Mouse (Mus musculus) heart, embryonic 12.5 days (tissue): Measurements from ENCODE around the gene Lrp11. TPM values are rescaled to one million over a fixed set of nuclear protein-coding genes. Genes with fewer than 3 reads are reported as not detected.

Experiments
- ATAC-seq: fragments of 200-750 bp; cut with Nextera tagmentation; 2 replicates; pipeline ENCODE4 v1.8.0; 2017; ENCODE audit warnings: moderate TSS enrichment, moderate library complexity; ENCODE audit not compliant: insufficient number of reproducible peaks, low FRiP score
- H3K27ac ChIP-seq: fragments of 300-500 bp; sonication (generic); 2 replicates; pipeline ENCODE4 v1.5.1; 2016; ENCODE audit warnings: mild to moderate bottlenecking, moderate library complexity; ENCODE audit not compliant: poor library complexity, severe bottlenecking
- H3K27me3 ChIP-seq: fragments of 300-500 bp; sonication (generic); replicated peaks from 2 replicates; pipeline ENCODE4 v1.6.1; 2016; ENCODE audit warnings: mild to moderate bottlenecking, moderate library complexity
- H3K36me3 ChIP-seq: fragments of 300-500 bp; sonication (generic); 2 replicates; pipeline ENCODE4 v1.6.1; 2016; ENCODE audit warnings: mild to moderate bottlenecking, moderate library complexity
- H3K4me1 ChIP-seq: fragments of 300-500 bp; sonication (generic); replicated peaks from 2 replicates; pipeline ENCODE4 v1.6.1; 2016; ENCODE audit warnings: mild to moderate bottlenecking
- H3K4me2 ChIP-seq: fragments of 300-500 bp; sonication (generic); 2 replicates; pipeline ENCODE4 v1.6.1; 2016; ENCODE audit warnings: mild to moderate bottlenecking, moderate library complexity
- H3K4me3 ChIP-seq: fragments of 300-500 bp; sonication (generic); 2 replicates; pipeline ENCODE4 v1.5.1; 2016; ENCODE audit warnings: mild to moderate bottlenecking
- H3K9ac ChIP-seq: fragments of 300-500 bp; sonication (generic); 2 replicates; pipeline ENCODE4 v1.6.1; 2016; ENCODE audit warnings: mild to moderate bottlenecking, moderate library complexity
- H3K9me3 ChIP-seq: fragments of 300-500 bp; sonication (generic); replicated peaks from 2 replicates; pipeline ENCODE4 v1.6.1; 2016; ENCODE audit warnings: mild to moderate bottlenecking, moderate library complexity
- WGBS: fragments of 180-500 bp; shearing (Covaris S2); methylation state at CpG from one replicate; pipeline ENCODE4 v1.1.7; 2016; 5-methylcytosine and 5-hydroxymethylcytosine counted together
- polyA plus RNA-seq: library from polyadenylated mRNA; unstranded; fragments of >200 nt; fragmentation: Nextera tagmentation; extraction: Ambion mirVana; gene quantifications from 2 replicates; pipeline ENCODE4 v1.2.1, GENCODE M21; 2016

Gene Lrp11
- 3.2 and 3.9 TPM in 2 replicates for polyA plus RNA-seq

GRCm38 (mm10) chr10:7589592-7590233 is at the start of gene Lrp11:
Lrp11 (plus strand) TSS chr10:7589800.
- Histone ChIP-seq H3K4me2 (peak within 1 kb of the TSS; percentile 100), H3K4me1 (peaks cover 7% of the 10 kb centered on the region), H3K9ac (peak within 1 kb of the TSS; percentile 72), H3K9me3 (no peaks in the 10 kb centered on the region), H3K27ac (no peak within 1 kb of the TSS; the same call in 1 of the 2 replicates), H3K4me3 (peak within 1 kb of the TSS; percentile 78), H3K27me3 (peaks cover 25% of the 10 kb centered on the region), H3K36me3 (no peaks in the 10 kb centered on the region)
- ATAC-seq = peak; percentile 93
- WGBS = under 1% methylated on average over 76 of the region's 76 CpGs

DNA sequence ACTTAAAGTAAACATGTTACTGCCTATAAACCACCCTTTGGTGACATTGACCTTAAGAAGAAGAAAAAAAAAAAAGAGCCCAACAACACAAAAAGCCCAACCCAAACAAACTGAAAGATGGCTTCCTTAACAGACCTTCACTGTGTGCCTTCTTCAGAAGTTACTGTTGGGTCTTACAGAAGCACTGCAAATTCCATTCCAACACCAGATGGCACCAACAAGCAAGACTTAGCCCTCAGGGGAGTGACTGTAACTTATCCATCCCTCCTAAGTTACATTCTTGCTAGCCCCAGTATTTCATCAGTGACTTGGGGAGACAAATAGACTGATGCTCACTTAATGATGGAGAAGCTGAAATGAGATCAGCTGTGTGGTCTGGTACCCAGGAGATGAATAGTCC is 11.6 kb upstream of the Lrp11 start:
- Histone ChIP-seq H3K4me1 (peaks cover 7% of the 10 kb centered on the region), H3K4me2 (no peak overlapping the region), H3K4me3 (no peak overlapping the region), H3K9me3 (no peaks in the 10 kb centered on the region), H3K36me3 (no peaks in the 10 kb centered on the region), H3K27me3 (no peaks in the 10 kb centered on the region), H3K9ac (no peak overlapping the region), H3K27ac (no peak overlapping the region)
- ATAC-seq = no peak

DNA sequence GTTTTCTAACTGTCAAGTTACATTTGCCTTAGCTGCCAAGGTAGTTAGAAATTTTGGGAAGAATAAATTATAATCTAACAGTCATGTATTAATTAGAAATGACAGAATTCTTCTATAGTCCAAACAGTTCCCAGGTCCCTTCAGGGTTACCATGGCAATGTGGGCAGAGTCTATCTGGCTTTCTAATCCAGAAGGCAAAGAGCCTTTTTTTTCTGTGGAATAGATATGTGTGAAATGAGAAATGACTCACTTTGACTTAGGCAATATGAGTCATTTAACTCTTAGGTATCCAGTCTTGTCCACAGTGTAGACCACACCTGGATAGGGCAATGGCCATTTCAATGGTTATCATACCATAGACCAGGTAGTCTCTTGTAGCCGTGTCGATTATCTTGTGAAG is 8.2 kb upstream of the Lrp11 start:
- H3K9me3 ChIP-seq = no peaks in the 10 kb centered on the region
- WGBS = 82% methylated on average over 2 of the region's 2 CpGs
- H3K27ac ChIP-seq = no peak overlapping the region
- no peak for ATAC-seq
- no peak overlapping the region for H3K9ac ChIP-seq
- no peaks in the 10 kb centered on the region for H3K36me3 ChIP-seq
- H3K4me2 ChIP-seq = no peak overlapping the region
- H3K4me1 ChIP-seq = peaks cover 10% of the 10 kb centered on the region
- peaks cover 8% of the 10 kb centered on the region; the same call in 1 of the 2 replicates for H3K27me3 ChIP-seq
- no peak overlapping the region for H3K4me3 ChIP-seq

- Histone ChIP-seq H3K36me3 (no peaks in the 10 kb centered on the region), H3K9me3 (no peaks in the 10 kb centered on the region), H3K9ac (no peak overlapping the region), H3K4me2 (no peak overlapping the region; the same call in 1 of the 2 replicates), H3K4me3 (no peak overlapping the region), H3K27me3 (peaks cover 8% of the 10 kb centered on the region; the same call in 1 of the 2 replicates), H3K4me1 (peaks cover 10% of the 10 kb centered on the region), H3K27ac (no peak overlapping the region)
- WGBS = 29% methylated on average over 11 of the region's 11 CpGs
- no peak for ATAC-seq
Observed at GRCm38 (mm10) chr10:7582157-7582890, 7.3 kb upstream of the Lrp11 start.

DNA sequence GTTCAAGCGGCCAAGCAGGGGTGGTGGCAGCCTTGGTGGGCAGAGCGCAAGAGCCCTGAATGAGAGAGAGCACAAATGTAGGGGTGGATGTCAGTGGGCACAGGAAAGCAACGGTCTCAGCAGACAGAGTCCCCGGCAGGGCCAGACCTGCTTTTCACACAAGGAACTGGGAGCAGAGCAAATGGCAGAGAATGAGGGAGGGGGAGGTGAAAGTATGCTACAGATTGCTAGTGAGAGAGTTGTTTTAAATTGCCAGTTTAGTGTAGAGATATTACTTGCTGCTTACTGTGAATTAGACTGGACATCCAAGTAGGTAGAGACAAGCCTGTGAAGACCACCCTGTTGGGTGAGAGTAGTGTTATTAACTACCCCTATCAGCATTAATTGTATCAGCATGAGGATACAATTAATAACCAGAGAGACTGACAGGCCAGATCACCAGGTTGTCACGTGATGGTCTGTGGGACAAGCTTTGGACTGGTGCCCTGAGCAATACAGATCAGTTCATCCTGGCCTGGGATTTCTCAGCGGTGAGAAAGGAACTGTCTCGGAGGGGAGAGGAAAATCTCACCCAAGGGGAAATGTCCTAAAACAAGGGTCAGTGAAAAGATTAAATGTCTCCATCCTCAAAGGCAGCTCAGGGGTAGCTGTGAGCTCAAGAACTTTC is 6.6 kb upstream of the Lrp11 start:
- no peak overlapping the region for H3K9ac ChIP-seq
- H3K4me1 ChIP-seq = peaks cover 10% of the 10 kb centered on the region
- peaks cover 8% of the 10 kb centered on the region; the same call in 1 of the 2 replicates for H3K27me3 ChIP-seq
- no peaks in the 10 kb centered on the region for H3K9me3 ChIP-seq
- WGBS = 39% methylated on average over 7 of the region's 7 CpGs
- no peak for ATAC-seq
- H3K4me2 ChIP-seq = no peak overlapping the region
- H3K36me3 ChIP-seq = no peaks in the 10 kb centered on the region
- no peak overlapping the region for H3K27ac ChIP-seq
- no peak overlapping the region for H3K4me3 ChIP-seq

DNA sequence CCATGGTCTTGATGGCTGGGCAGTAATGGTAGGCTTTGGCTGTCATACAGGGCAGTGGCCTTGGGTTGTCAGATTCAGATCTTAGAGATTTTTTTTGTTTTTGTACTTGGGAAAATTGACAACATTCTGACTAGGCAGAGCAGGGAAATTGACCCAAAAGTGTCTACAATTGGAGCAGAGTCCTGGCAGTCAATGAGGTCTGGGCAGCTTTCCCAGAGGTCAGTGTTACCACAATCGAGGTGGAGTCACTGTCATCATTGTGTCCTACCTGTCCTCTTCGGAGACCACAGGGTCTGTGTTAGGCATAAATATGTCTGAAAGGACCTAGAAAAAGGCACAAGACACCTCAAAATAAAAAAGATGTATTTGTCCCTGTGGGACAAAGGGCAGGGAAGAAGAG is 2.8 kb upstream of the Lrp11 start:
- no peak for ATAC-seq
- no peaks in the 10 kb centered on the region for H3K9me3 ChIP-seq
- 59% methylated on average over 2 of the region's 2 CpGs for WGBS
- no peak overlapping the region for H3K4me3 ChIP-seq
- no peak overlapping the region for H3K9ac ChIP-seq
- H3K27ac ChIP-seq = no peak overlapping the region
- H3K4me2 ChIP-seq = no peak overlapping the region
- peaks cover 17% of the 10 kb centered on the region for H3K27me3 ChIP-seq
- H3K4me1 ChIP-seq = peaks cover 17% of the 10 kb centered on the region
- no peaks in the 10 kb centered on the region for H3K36me3 ChIP-seq

DNA sequence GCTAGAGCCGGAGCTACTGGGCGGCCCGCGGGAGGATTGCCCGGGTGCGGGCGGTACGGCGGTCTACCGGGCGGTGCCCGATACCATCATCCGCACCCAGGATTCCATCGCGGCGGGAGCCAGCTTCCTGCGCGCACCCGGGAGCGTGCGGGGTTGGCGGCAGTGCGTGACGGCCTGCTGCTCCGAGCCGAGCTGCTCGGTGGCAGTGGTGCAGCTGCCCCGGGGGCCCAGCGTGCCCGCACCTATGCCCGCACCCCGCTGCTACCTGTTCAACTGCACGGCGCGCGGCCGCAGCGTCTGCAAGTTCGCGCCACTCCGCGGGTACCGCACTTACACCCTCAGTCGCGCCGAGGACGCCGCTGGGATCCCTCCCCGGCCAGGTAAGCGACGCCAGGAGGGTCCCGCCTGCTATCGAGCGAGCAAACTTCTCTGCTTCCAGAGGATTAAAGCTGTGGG is 662 bp downstream of the Lrp11 start:
- under 1% methylated on average over 54 of the region's 54 CpGs for WGBS
- no peak overlapping the region for H3K27ac ChIP-seq
- no peak for ATAC-seq

GRCm38 (mm10) chr10:7590792-7591191 is 1.2 kb downstream of the Lrp11 start:
- 8% methylated on average over 8 of the region's 8 CpGs for WGBS
- Histone ChIP-seq H3K9ac (peak overlapping the region; percentile 72), H3K27me3 (peaks cover 23% of the 10 kb centered on the region), H3K4me1 (peaks cover 7% of the 10 kb centered on the region), H3K4me2 (peak overlapping the region; percentile 100), H3K4me3 (peak overlapping the region; percentile 78), H3K36me3 (no peaks in the 10 kb centered on the region), H3K27ac (no peak overlapping the region), H3K9me3 (no peaks in the 10 kb centered on the region)
- ATAC-seq = no peak

More for the DNA sequence above, 662 bp downstream of the Lrp11 start:
- peaks cover 7% of the 10 kb centered on the region for H3K4me1 ChIP-seq
- H3K9me3 ChIP-seq = no peaks in the 10 kb centered on the region
- peak overlapping the region; percentile 78 for H3K4me3 ChIP-seq
- H3K27me3 ChIP-seq = peaks cover 25% of the 10 kb centered on the region
- no peaks in the 10 kb centered on the region for H3K36me3 ChIP-seq
- peak overlapping the region; percentile 72 for H3K9ac ChIP-seq
- peak overlapping the region; percentile 100 for H3K4me2 ChIP-seq

DNA sequence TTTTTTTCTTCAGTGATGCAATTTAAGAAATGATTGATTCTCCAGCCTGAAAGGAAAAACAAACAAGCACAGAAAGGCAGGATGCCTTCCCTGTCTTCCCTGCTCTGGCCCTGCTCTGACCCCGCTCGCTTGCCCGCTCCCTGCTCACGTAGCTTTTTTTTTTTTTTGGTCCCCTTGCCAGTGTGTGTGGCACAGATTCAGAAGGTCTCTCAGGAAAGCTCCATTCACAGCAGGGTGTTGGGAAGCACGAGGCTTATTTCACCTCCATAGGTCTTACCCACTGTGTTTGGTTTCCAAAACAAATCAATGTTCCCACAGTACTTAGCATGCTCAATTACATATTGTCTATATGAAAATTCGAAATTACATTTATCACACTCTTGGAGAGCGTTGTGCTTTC is 5.2 kb downstream of the Lrp11 start:
- no peak overlapping the region for H3K4me2 ChIP-seq
- H3K9ac ChIP-seq = no peak overlapping the region
- ATAC-seq = no peak
- no peak overlapping the region for H3K27ac ChIP-seq
- H3K36me3 ChIP-seq = no peaks in the 10 kb centered on the region
- 40% methylated on average over 7 of the region's 7 CpGs for WGBS
- no peak overlapping the region for H3K4me3 ChIP-seq
- no peaks in the 10 kb centered on the region for H3K9me3 ChIP-seq
- peaks cover 17% of the 10 kb centered on the region for H3K27me3 ChIP-seq
- peaks cover 7% of the 10 kb centered on the region for H3K4me1 ChIP-seq

DNA sequence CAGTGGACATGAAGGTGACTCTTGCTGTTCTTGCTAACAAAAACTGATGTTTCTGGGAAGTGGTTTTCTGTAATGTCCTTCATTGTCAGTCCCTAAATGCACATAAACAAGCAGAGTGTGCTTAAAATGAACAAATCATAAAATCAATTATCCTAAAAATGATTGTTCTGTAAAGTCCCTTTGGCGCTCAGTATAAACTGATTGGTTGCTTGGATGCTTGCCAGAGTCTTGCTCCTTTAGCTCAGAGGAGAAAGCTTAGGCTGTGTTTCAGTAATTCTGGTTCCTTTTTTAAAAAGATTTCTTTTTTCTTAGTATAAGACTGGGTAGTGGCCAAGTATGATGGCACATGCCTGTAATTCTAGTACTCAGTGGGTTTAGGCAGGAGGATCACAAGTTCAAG is 6.7 kb downstream of the Lrp11 start:
- Histone ChIP-seq H3K4me1 (no peaks in the 10 kb centered on the region), H3K27ac (no peak overlapping the region), H3K36me3 (no peaks in the 10 kb centered on the region), H3K27me3 (peaks cover 13% of the 10 kb centered on the region), H3K4me2 (no peak overlapping the region), H3K9me3 (no peaks in the 10 kb centered on the region), H3K4me3 (no peak overlapping the region), H3K9ac (no peak overlapping the region)
- no peak for ATAC-seq
- 81% methylated on average over 1 of the region's 1 CpGs for WGBS

DNA sequence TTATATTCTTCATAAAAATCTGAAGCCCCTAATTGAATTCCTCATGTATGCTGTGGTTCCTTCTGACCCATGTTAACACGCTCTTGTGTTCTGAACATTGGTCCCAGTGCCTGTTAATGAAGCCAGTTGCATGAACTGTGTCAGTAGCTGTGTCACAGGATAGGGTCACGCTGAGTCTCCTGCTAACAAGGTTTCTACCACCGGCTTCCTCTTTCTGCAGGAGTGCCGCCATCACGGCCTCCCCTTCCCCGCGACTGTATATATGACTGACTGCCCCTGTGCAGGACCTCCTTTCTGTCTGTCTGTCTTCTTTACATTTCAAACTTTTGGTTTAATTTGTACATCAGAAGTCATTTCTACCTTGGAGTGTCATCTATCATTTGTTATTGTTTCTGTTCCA is 8.6 kb downstream of the Lrp11 start:
- H3K27ac ChIP-seq = no peak overlapping the region
- H3K36me3 ChIP-seq = no peaks in the 10 kb centered on the region
- H3K9ac ChIP-seq = no peak overlapping the region
- no peaks in the 10 kb centered on the region for H3K9me3 ChIP-seq
- no peak overlapping the region for H3K4me3 ChIP-seq
- ATAC-seq = no peak
- no peaks in the 10 kb centered on the region for H3K27me3 ChIP-seq
- no peak overlapping the region for H3K4me2 ChIP-seq
- H3K4me1 ChIP-seq = no peaks in the 10 kb centered on the region
- 84% methylated on average over 7 of the region's 7 CpGs for WGBS
